Mouse (Mus musculus): Measurements from ENCODE around the gene BC048562.

The BC048562 gene

DNA sequence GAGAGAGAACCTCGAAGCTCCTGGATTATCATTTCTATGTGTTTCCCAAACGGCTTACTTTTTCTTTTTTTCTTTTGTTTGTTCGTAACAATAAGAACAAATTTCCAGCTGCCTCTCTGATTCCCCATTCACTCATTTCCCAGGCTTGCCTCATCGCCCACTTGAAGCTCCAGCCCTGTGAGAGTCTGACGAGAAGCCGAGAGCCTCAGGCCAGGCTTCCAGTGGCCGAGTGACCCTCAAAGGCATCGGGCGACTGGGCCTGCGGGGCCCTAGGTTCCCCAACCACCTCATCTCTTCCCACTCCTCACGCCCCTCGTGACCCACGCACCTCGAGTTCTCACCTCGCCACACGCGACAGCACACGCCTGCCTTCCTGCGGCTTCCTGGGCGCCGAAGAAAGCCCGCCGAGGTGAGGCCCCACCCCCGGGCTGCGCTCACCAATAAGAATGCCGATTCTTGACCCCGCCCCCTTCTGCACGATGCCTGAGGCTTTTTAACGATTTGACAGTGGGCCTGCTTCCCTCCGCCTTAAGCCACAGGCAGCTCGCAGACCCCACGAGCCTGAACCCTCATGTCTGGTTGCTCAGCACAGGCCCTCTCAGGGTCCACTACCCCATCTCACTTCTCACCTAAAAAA lies 4.7 kb upstream of the BC048562 start:
- peak; percentile 46 for DNase-seq (ENCODE audit: low read depth, low spot score)
- Histone ChIP-seq H3K27me3 (ENCODE audit: control insufficient read depth, insufficient read depth, low read length, poor library complexity, severe bottlenecking) (no peaks in the 10 kb centered on the region), H3K36me3 (ENCODE audit: control insufficient read depth, insufficient read depth, low read length, poor library complexity, severe bottlenecking) (no peaks in the 10 kb centered on the region)

- DNase-seq (ENCODE audit: low read depth, low spot score), result no peak
- no peaks in the 10 kb centered on the region for H3K27me3 ChIP-seq (ENCODE audit: control insufficient read depth, insufficient read depth, low read length, poor library complexity, severe bottlenecking)
- H3K36me3 ChIP-seq (ENCODE audit: control insufficient read depth, insufficient read depth, low read length, poor library complexity, severe bottlenecking), result no peaks in the 10 kb centered on the region
Measured at GRCm38 (mm10) chr9:108439176-108439575, 2.9 kb downstream of the BC048562 start.

DNA sequence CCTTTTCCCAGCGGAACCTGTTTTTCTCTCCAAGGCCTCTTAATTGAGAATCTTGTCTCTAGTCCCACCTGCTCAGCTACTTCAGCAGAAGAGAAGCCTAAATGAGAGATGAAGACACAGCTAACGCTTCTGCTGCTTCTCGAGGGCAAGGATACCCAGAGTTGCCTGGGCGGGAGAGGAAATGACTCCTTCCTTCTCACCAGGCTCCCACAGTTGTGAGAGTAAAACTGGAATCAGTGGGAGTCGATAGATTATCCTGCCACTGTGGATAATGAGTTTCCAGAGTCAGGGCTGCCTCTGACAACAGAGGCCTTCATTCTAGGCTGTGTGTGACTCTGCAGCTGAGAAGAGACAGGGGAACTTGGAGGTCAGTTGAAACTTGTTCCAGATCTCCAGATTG lies 4.2 kb downstream of the BC048562 start:
- no peak for DNase-seq (ENCODE audit: low read depth, low spot score)
- no peaks in the 10 kb centered on the region for H3K36me3 ChIP-seq (ENCODE audit: control insufficient read depth, insufficient read depth, low read length, poor library complexity, severe bottlenecking)
- H3K27me3 ChIP-seq (ENCODE audit: control insufficient read depth, insufficient read depth, low read length, poor library complexity, severe bottlenecking), result no peaks in the 10 kb centered on the region

GRCm38 (mm10) chr9:108441236-108441919 lies 5.1 kb downstream of the BC048562 start:
- DNase-seq (ENCODE audit: low read depth, low spot score), result no peak
- no peaks in the 10 kb centered on the region for H3K27me3 ChIP-seq (ENCODE audit: control insufficient read depth, insufficient read depth, low read length, poor library complexity, severe bottlenecking)
- H3K36me3 ChIP-seq (ENCODE audit: control insufficient read depth, insufficient read depth, low read length, poor library complexity, severe bottlenecking), result no peaks in the 10 kb centered on the region

DNA sequence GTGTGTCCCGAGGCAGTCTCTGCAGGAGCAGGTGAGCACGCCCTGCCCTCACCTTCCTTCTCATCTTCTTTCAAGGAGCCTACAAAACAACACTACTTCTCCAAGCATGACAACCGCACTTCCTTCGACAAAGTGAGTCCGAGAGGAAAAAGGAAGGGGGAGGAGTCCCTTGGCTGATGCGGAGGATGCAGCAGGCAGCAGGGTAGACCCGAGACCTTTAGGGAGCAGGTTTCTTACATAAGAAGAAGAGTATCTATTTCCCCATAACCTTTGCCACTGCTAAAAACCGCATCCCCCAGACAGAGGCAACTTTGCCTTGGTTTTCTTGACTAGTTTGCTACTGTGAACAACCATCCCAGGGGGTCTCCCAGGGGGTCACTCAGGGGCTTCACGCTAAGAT lies 8.8 kb downstream of the BC048562 start:
- no peaks in the 10 kb centered on the region for H3K36me3 ChIP-seq (ENCODE audit: control insufficient read depth, insufficient read depth, low read length, poor library complexity, severe bottlenecking)
- peak; percentile 48 for DNase-seq (ENCODE audit: low read depth, low spot score)
- no peaks in the 10 kb centered on the region for H3K27me3 ChIP-seq (ENCODE audit: control insufficient read depth, insufficient read depth, low read length, poor library complexity, severe bottlenecking)

DNA sequence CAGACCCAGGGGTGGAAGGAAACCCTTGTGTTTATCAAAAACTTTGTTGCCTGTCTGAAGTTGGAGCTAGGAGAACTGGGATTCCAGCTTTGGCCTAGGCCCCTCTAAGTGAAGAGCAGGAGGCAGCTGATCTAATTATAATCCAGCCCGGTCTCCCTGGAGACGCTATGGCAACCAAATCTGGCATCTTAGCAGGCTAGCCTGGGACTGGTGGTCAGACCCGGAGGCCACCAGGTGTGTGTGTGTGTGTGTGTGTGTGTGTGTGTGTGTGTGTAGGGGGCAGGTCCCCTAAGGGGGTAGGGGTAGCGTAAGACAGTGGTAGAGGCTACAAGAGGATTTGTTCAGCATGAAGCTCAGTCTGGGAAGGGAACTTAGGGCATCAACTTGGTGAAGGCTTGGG lies 13.6 kb downstream of the BC048562 start:
- no peaks in the 10 kb centered on the region for H3K36me3 ChIP-seq (ENCODE audit: control insufficient read depth, insufficient read depth, low read length, poor library complexity, severe bottlenecking)
- no peaks in the 10 kb centered on the region for H3K27me3 ChIP-seq (ENCODE audit: control insufficient read depth, insufficient read depth, low read length, poor library complexity, severe bottlenecking)
- no peak for DNase-seq (ENCODE audit: low read depth, low spot score)

- no peaks in the 10 kb centered on the region for H3K27me3 ChIP-seq (ENCODE audit: control insufficient read depth, insufficient read depth, low read length, poor library complexity, severe bottlenecking)
- no peaks in the 10 kb centered on the region for H3K36me3 ChIP-seq (ENCODE audit: control insufficient read depth, insufficient read depth, low read length, poor library complexity, severe bottlenecking)
- no peak for DNase-seq (ENCODE audit: low read depth, low spot score)
Measured at GRCm38 (mm10) chr9:108450292-108451169, 14.2 kb downstream of the BC048562 start.

DNA sequence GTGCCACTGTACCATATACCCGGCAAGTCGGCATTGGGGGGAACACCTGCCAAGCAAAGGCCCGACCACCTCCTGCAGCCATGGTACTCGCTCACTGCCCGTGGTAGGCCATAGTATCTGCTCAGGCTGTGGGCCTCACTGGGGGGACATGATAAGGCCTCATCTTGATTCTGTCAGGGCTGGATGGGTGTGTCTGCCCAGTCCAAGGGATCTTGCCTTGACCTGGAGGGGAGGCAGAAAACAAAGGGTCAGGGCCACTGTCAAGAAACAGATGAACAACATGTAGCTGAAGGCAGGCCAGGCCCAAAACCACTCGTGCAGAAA lies 14.8 kb downstream of the BC048562 start:
- no peaks in the 10 kb centered on the region for H3K36me3 ChIP-seq (ENCODE audit: control insufficient read depth, insufficient read depth, low read length, poor library complexity, severe bottlenecking)
- no peak for DNase-seq (ENCODE audit: low read depth, low spot score)
- no peaks in the 10 kb centered on the region for H3K27me3 ChIP-seq (ENCODE audit: control insufficient read depth, insufficient read depth, low read length, poor library complexity, severe bottlenecking)

DNA sequence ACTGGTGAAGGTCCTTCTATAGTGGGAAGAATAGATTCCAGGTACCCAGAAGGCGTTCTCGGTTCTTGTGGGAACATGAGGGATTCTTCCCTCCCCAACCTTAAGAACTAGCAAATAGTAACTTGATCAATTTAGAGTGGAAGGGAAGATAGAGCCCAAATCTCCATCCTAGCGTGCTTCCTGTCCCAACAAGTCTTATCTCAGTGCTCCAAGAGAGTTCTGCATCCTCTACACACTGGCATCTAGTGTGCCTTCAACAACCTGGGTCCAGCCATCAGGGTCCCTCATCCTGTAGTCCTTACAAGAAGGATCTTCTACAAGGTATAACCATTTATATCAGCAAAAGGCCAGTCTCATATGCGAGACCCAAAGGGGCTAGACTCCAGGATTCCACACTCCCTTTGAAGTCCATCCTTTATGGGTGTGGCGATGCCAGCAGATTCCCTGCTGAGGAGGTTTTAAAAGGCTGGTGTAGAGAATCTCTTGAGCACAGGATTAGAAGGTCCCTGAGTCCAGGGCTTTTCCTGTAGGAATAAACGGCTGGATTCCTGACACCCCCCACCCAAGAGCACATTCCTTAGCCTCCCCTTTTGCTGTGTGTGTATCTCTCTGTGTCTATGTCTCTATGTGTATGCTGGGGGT lies 15.4 kb downstream of the BC048562 start:
- DNase-seq (ENCODE audit: low read depth, low spot score), result no peak
- H3K27me3 ChIP-seq (ENCODE audit: control insufficient read depth, insufficient read depth, low read length, poor library complexity, severe bottlenecking), result no peaks in the 10 kb centered on the region
- no peaks in the 10 kb centered on the region for H3K36me3 ChIP-seq (ENCODE audit: control insufficient read depth, insufficient read depth, low read length, poor library complexity, severe bottlenecking)

DNA sequence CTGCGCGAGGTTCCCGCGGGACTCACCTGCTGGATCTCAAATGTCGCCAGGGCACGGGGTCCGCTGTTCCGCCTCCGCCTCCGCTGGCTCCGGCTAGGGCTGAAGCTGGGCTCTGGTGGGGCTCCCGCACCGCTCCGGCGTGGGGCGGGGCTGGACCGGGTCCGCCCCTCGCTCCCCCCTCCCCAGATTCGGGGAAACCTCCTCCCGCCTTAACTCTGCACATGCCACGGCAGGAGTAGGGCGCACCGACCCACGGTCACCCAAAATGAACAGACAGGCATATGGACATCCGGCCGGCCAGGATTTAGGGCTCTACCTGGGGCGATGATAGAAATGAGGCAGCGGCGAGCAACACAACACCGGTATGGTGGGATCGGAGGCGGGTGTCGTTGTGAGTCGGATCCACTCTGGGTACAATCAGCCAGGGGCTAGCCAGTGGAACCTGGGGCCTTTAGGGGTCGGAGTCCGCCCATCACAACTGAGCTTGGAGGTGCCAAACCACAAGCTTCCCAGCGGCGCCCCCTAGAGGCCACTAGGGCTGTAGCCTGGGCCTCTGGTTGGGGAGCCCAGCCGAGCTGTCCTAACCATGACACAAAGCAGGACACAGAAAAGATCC lies 16.1 kb downstream of the BC048562 start:
- H3K27me3 ChIP-seq (ENCODE audit: control insufficient read depth, insufficient read depth, low read length, poor library complexity, severe bottlenecking), result no peaks in the 10 kb centered on the region
- peak; percentile 88 for DNase-seq (ENCODE audit: low read depth, low spot score)

GRCm38 (mm10) chr9:108452911-108453310 lies 16.6 kb downstream of the BC048562 start:
- Histone ChIP-seq H3K36me3 (ENCODE audit: control insufficient read depth, insufficient read depth, low read length, poor library complexity, severe bottlenecking) (no peaks in the 10 kb centered on the region), H3K27me3 (ENCODE audit: control insufficient read depth, insufficient read depth, low read length, poor library complexity, severe bottlenecking) (no peaks in the 10 kb centered on the region)
- DNase-seq (ENCODE audit: low read depth, low spot score), result no peak

More for the DNA sequence above, 16.1 kb downstream of the BC048562 start:
- H3K36me3 ChIP-seq (ENCODE audit: control insufficient read depth, insufficient read depth, low read length, poor library complexity, severe bottlenecking), result no peaks in the 10 kb centered on the region

DNA sequence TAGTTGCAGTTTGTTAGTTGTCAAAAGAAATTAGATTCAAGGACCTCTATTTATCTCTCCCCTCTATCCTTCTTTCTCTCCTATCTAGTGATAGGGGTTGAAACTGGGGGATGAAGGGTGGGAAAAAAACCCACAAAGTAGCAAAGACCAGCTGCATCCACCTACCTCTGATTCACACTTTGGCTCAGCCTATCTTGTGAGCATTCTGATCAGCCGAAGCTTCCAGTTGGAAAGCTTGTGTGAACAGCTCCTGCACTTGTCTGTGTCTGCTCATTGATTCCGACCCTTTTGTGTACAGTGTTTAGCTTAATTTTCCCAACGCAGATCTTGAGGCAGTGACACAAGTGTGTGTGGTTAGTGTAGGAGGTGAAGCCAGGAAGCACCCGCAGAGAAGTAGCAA lies 17.2 kb downstream of the BC048562 start:
- no peaks in the 10 kb centered on the region for H3K27me3 ChIP-seq (ENCODE audit: control insufficient read depth, insufficient read depth, low read length, poor library complexity, severe bottlenecking)
- DNase-seq (ENCODE audit: low read depth, low spot score), result no peak
- H3K36me3 ChIP-seq (ENCODE audit: control insufficient read depth, insufficient read depth, low read length, poor library complexity, severe bottlenecking), result no peaks in the 10 kb centered on the region

GRCm38 (mm10) chr9:108454429-108454828 lies 18.1 kb downstream of the BC048562 start:
- no peaks in the 10 kb centered on the region for H3K36me3 ChIP-seq (ENCODE audit: control insufficient read depth, insufficient read depth, low read length, poor library complexity, severe bottlenecking)
- DNase-seq (ENCODE audit: low read depth, low spot score), result no peak
- no peaks in the 10 kb centered on the region for H3K27me3 ChIP-seq (ENCODE audit: control insufficient read depth, insufficient read depth, low read length, poor library complexity, severe bottlenecking)

DNA sequence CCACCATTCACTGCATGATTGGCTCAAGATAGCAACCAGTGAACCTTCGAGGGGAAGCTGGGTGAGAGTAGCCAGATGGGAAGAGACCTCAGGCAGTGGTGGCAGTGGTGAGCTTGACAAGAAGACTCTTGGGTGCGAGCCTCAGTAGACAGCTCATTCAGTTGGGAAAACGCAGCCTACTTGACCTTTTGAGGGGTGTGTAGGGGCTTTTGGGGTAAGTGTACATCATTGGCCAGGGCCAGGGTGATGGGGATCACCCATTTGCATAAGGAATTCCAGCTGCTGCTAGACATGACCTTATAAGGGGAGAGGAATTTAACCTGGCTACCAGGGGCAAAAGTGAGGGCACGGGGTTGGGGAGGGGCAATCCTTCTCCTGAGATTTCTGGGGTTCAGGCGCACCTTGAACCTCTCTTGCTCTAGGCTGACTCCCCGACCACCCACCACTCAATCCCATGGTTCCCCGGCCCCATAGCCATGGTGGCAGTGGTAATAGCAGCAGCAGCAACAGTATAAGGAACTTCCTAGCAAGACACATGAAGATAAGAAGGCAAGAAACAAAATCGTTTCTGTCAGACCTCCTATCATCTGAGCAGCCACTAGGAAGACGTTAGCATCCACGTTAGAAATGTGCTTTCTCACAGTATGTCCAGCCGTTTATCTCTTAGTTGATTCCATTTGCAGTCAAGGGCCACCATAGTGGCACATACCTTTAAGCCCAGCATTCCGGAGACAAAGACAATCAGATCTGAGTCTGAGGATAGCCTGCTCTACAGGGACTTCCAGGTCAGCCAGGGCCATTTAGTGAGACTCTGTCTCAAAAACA lies 19.7 kb downstream of the BC048562 start:
- Histone ChIP-seq H3K27me3 (ENCODE audit: control insufficient read depth, insufficient read depth, low read length, poor library complexity, severe bottlenecking) (no peaks in the 10 kb centered on the region), H3K36me3 (ENCODE audit: control insufficient read depth, insufficient read depth, low read length, poor library complexity, severe bottlenecking) (no peaks in the 10 kb centered on the region)
- DNase-seq (ENCODE audit: low read depth, low spot score), result no peak
